ENCODE assay signal across 8 mouse cellular contexts in genomic region chr6:94282301-94283241, GRCm38 (mm10). TPM values are rescaled to one million over a fixed set of nuclear protein-coding genes. Genes with fewer than 3 reads are reported as not detected.
A peak's percentile ranks its signal among the peaks of the same experiment; 100 is the strongest.
DNase-seq lines count a peak whose midpoint lies in the region; ATAC-seq lines count a peak whose summit lies in the region.

No protein-coding gene starts in this region.

- H3K4me1 ChIP-seq in megakaryocyte, embryonic 14.5 days, result peaks cover 25% of the 10 kb centered on the region
- peaks cover 27% of the 10 kb centered on the region for H3K4me1 ChIP-seq in forebrain, embryonic 16.5 days (replicated peaks; ENCODE audit: control insufficient read depth, insufficient read depth, low read length)
- H3K4me1 ChIP-seq in intestine, embryonic 15.5 days (replicated peaks), result peaks cover 8% of the 10 kb centered on the region; the same call in 1 of the 2 replicates
- no peaks in the 10 kb centered on the region for H3K4me1 ChIP-seq in liver, embryonic 16.5 days (ENCODE audit: control insufficient read depth, low read depth, low read length)

- peak overlapping the region; percentile 75 for H3K9ac ChIP-seq in forebrain, embryonic 16.5 days (replicated peaks; ENCODE audit: low read depth, low read length)
- peak overlapping the region; percentile 86 for H3K9ac ChIP-seq in intestine, embryonic 15.5 days
- peak overlapping the region; percentile 64 for H3K9ac ChIP-seq in liver, embryonic 16.5 days (ENCODE audit: low read depth, low read length)

- H3K4me3 ChIP-seq in megakaryocyte, embryonic 14.5 days (replicated peaks), result peak overlapping the region; percentile 92
- H3K4me3 ChIP-seq in forebrain, embryonic 16.5 days (replicated peaks; ENCODE audit: low read length), result peak overlapping the region; percentile 83
- H3K4me3 ChIP-seq in intestine, embryonic 15.5 days (replicated peaks), result peak overlapping the region; percentile 81
- peak overlapping the region; percentile 69 for H3K4me3 ChIP-seq in liver, embryonic 16.5 days (ENCODE audit: low read depth, low read length)

- peaks cover 14% of the 10 kb centered on the region for H3K9me3 ChIP-seq in megakaryocyte, embryonic 14.5 days
- H3K9me3 ChIP-seq in forebrain, embryonic 16.5 days (ENCODE audit: control insufficient read depth, low read length), result no peaks in the 10 kb centered on the region
- no peaks in the 10 kb centered on the region for H3K9me3 ChIP-seq in intestine, embryonic 15.5 days
- no peaks in the 10 kb centered on the region for H3K9me3 ChIP-seq in liver, embryonic 16.5 days (replicated peaks; ENCODE audit: control insufficient read depth, low read length)

- DNase-seq in cerebellum, adult 18-20 months, result peak; percentile 45 to 58
- DNase-seq in retina, embryonic 14.5 days (ENCODE audit: low spot score), result peak; percentile 61

- H3K27me3 ChIP-seq in megakaryocyte, embryonic 14.5 days (replicated peaks), result peaks cover 55% of the 10 kb centered on the region
- H3K27me3 ChIP-seq in forebrain, embryonic 16.5 days (replicated peaks; ENCODE audit: control insufficient read depth, insufficient read depth, low read length), result no peaks in the 10 kb centered on the region
- no peaks in the 10 kb centered on the region for H3K27me3 ChIP-seq in intestine, embryonic 15.5 days (replicated peaks)
- peaks cover 42% of the 10 kb centered on the region for H3K27me3 ChIP-seq in liver, embryonic 16.5 days (ENCODE audit: control insufficient read depth, insufficient read depth, low read depth, low read length)

- no peaks in the 10 kb centered on the region for H3K36me3 ChIP-seq in megakaryocyte, embryonic 14.5 days (replicated peaks; ENCODE audit: low read length)
- H3K36me3 ChIP-seq in forebrain, embryonic 16.5 days (ENCODE audit: control insufficient read depth, insufficient read depth), result no peaks in the 10 kb centered on the region
- H3K36me3 ChIP-seq in intestine, embryonic 15.5 days, result no peaks in the 10 kb centered on the region
- H3K36me3 ChIP-seq in liver, embryonic 16.5 days (ENCODE audit: control insufficient read depth, insufficient read depth), result no peaks in the 10 kb centered on the region

- H3K4me2 ChIP-seq in forebrain, embryonic 16.5 days (ENCODE audit: low read length), result peak overlapping the region; percentile 98
- H3K4me2 ChIP-seq in intestine, embryonic 15.5 days (replicated peaks), result peak overlapping the region; percentile 85
- peak overlapping the region; percentile 73 for H3K4me2 ChIP-seq in liver, embryonic 16.5 days (ENCODE audit: low read depth, low read length)

- no peak for ATAC-seq in megakaryocyte, adult 5-6 weeks (ENCODE audit: poor library complexity, severe bottlenecking)
- ATAC-seq in forebrain, embryonic 16.5 days, result no peak
- peak; percentile 35 for ATAC-seq in intestine, embryonic 15.5 days
- no peak for ATAC-seq in liver, embryonic 16.5 days (ENCODE audit: low read depth)
- ATAC-seq in frontal cortex, adult (ENCODE audit: low TSS enrichment), result no peak; the same call in 1 of the 2 replicates

- peak overlapping the region; percentile 92 for H3K27ac ChIP-seq in forebrain, embryonic 16.5 days (ENCODE audit: low read length)
- peak overlapping the region; percentile 97 for H3K27ac ChIP-seq in intestine, embryonic 15.5 days
- peak overlapping the region; percentile 88 for H3K27ac ChIP-seq in liver, embryonic 16.5 days (ENCODE audit: low read length)

- WGBS in forebrain, embryonic 16.5 days, result under 1% methylated on average over 54 of the region's 55 CpGs
- under 1% methylated on average over 55 of the region's 55 CpGs for whole genome bisulfite sequencing in intestine, embryonic 15.5 days
- WGBS in liver, embryonic 16.5 days (ENCODE audit: insufficient replicate concordance), result 1% methylated on average over 54 of the region's 55 CpGs

RNA-seq across cellular contexts. Expression of gene Magi1, which starts 1.1 kb away (rescaled TPM):
- polyA plus RNA-seq in megakaryocyte, embryonic 14.5 days (2012; ENCODE audit: insufficient read depth, low replicate concordance), result 1.3 and 2.3 TPM in 2 replicates
- 0.09 TPM in 1 of 2 replicates, not detected in the other for total RNA-seq in megakaryocyte, adult 5-6 weeks (2015)
- not detected in 2 replicates for total RNA-seq in megakaryocyte, adult 5-6 weeks (2017)
- polyA plus RNA-seq in forebrain, embryonic 16.5 days (2015; fragmentation: Nextera tagmentation; extraction: Ambion mirVana), result 35.7 and 36.2 TPM in 2 replicates
- 10.1 and 10.2 TPM in 2 replicates for polyA plus RNA-seq in intestine, embryonic 15.5 days (2015; fragmentation: Nextera tagmentation; extraction: Ambion mirVana)
- 1.1 and 1.3 TPM in 2 replicates for polyA plus RNA-seq in liver, embryonic 16.5 days (2015; fragmentation: Nextera tagmentation; extraction: Ambion mirVana)
